Mouse (Mus musculus): ENCODE data around the gene Syngr1.
"Not testable (repeated sequence)": the region's sequence is repeated elsewhere in the genome, so short reads cannot be mapped to it uniquely, and the experiment has no call there.

Gene Syngr1

DNA sequence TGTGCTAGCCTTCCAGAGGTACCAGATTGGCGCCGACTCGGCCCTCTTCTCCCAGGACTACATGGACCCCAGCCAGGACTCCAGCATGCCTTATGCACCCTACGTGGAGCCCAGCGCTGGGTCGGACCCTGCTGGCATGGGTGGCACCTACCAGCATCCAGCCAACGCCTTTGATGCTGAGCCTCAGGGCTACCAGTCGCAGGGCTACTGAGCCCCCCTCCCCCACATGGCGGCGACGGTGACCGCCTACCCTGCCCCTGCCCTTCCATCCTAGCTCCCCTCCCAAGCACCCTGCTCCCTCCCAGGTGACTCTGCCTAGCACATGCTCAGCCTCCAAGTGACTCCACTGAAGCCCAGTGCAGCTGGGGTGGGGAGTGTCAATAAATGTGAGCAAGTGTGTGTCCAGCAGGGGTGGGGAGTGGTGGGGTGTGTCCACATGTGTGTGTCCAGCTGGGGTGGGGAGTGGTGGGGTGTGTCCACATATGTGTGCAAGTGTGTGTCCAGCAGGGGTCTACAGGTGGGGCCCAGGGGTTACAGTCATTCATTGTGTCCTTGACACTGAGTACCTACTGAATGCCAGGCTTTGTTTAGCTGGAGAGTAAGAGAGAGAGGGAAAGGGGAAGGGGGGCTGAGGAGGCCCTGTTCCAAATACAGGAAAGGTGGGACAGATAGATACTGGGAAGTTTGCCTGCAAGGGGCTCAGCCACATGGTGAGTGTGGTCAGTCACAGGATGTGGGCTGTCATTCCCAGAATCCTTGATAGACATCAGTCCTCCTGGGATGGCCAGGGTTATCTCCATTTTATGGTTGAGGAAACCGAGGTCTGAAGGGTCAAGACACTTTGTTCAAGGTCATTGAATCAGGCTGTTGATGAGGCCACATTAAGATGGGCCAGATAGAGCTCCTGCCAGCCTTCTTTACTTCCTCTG is 25.0 kb downstream of the Syngr1 start:
- no peak for DNase-seq (ENCODE audit: low spot score in 2 of 2)

DNA sequence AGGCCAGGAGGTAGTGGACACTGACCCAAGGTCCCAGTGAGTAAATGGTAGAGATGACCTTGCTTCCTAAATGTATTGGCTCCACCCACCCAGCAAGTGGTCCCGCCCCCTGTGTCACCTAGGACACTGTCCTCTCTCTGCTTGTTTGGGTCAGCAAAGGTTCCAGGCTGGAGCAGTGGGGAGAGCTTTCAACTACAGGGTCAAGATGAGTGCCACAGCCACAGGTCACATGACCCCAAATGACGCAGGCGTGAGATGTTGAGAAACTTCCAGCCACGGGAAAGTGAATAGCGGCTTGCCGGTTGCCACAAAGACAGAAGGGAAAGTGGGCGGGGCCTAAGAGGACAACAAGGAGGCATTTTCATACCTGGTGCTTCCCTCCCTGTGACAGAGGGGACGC is 26.0 kb downstream of the Syngr1 start:
- DNase-seq (ENCODE audit: low spot score in 2 of 2) = no peak

- DNase-seq (ENCODE audit: low spot score in 2 of 2) = no peak
These were observed 27.9 kb downstream of the Syngr1 start for GRCm38 (mm10) chr15:80119076-80119475.

DNA sequence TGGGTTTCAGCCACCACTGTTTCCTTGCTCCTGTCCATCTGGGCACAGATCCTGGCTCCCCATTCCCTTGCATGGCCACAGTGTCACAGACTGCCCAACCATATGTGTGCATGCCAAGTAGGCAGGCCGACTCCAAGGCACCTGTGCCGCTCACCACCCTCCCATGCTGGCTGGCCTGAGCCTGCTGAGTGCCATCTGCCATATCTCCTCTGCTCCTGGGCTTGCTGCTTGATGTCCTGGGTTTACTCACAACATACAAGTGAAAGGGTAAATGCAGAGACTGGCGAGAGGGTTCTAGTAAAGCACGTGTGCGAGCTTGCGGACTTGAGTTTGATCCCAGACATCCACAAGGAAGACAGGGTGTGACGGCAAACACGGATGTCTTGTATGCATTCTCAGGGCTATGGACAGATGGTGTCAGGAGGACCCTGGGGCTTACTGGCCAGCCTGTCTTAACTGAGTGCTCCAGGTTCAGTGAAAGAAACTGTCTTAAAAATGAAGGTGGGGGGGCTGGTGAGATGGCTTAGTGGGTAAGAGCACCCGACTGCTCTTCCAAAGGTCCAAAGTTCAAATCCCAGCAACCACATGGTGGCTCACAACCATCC is 30.7 kb downstream of the Syngr1 start:
- no peak for DNase-seq (ENCODE audit: low spot score in 2 of 2)

GRCm38 (mm10) chr15:80122431-80122830 is 31.3 kb downstream of the Syngr1 start:
- not testable (repeated sequence) for DNase-seq (ENCODE audit: low spot score in 2 of 2)

DNA sequence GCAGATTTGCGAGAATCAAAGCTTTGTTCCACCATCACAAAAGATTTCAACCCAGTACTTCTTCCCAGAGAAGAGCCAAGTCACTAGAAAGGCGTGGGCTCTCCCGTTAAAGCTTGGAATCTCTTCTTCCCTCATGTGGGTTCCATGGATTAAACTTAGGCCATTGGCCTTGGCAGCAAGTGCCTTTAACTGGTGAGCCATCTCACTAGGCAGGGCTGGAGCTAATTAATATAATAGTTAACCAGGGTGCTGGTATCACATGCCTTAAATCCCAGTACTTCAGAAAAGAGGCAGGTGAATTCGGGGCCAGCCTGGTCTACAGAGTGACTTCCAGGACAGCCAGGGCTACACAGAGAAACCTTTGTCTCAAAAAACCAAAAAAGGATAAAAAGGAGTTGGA is 33.5 kb downstream of the Syngr1 start:
- DNase-seq (ENCODE audit: low spot score in 2 of 2) = no peak

DNA sequence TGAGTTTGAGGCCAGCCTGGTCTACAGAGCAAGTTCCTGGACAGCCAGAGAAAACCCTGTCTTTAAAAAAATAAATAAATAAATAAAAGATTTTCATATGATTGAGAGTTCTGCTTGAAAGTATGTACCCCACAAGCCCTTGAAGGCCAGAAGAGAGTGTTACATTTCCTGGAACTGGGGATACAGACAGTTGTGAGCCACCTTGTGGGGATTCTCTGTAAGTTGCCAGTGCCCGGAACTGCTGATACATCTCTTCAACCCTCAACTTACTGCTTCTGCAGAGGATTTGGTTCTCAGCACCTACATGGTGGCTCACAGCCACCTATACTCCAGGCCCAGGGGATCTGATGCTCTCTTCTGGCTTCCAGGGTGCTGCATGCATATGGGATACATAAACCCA is 36.1 kb downstream of the Syngr1 start:
- no peak for DNase-seq (ENCODE audit: low spot score in 2 of 2)

GRCm38 (mm10) chr15:80129982-80130381 is 38.8 kb downstream of the Syngr1 start:
- DNase-seq (ENCODE audit: low spot score in 2 of 2) = no peak

- peak in 1 of 2 experiments; percentile 29 for DNase-seq (ENCODE audit: low spot score in 2 of 2)
These were observed 39.6 kb downstream of the Syngr1 start for GRCm38 (mm10) chr15:80130689-80131088.

DNA sequence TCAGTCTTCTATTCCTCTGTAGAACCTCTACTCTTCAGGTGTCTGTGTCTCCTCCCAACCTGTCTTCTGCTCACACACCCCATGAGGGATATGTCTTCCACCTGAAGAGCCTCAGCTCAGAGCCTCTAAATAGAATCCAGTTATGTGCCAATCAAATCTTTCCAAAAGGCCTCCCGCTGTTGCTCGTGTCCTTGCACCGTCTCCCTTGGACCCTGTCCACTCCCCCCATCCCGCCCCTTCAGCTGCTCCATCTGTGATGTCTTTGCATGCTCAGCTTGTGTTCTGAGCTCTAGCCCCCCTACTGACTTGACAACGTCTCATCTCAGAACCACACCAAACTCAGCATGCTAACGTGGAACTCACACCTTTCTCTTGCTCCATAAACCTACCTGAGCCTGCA is 40.3 kb downstream of the Syngr1 start:
- DNase-seq (ENCODE audit: low spot score in 2 of 2) = no peak

GRCm38 (mm10) chr15:80132452-80132851 is 41.3 kb downstream of the Syngr1 start:
- no peak for DNase-seq (ENCODE audit: low spot score in 2 of 2)

- peak; percentile 81 to 89 for DNase-seq (ENCODE audit: low spot score in 2 of 2)
These were observed 42.0 kb downstream of the Syngr1 start, which contains the start of gene Tab1 for GRCm38 (mm10) chr15:80132993-80133586. Tab1 (plus strand) TSS chr15:80133127.

DNA sequence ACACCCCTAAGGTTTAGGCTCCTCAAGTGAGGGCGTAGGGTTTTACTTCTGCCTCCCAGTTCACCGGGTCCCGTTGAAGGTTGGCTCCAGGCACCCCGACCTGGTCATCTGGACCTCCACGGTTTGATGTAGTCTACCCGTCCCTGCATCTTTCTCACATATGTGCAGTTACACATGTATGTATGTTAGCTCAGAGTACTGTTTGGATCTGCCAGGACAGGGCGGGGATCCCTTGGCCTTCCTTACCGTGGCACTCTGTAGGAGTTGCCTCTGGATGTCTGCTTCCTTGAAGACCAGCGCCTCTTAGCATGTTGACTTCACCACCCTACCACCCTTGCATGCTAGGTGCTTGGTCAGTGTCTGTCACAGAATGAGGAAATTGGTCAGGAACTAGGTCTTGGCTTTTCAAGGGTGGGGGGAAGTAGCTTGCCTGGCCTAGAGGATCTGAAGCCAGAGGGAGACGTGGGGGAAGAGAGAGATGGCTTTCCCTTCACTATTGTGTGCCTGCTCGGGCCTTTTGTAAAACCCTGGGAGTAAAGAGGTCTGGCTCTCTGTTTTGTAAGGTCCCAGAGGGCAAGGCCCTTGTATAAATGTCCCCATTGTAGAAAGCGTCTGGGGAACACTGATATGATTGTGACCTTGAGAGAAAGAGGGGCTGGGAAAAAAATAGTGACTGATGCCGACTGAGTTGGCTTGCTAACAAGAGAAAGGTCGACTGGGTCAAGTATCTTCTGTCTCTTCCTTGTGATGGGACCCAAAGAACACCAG is 42.7 kb downstream of the Syngr1 start:
- DNase-seq (ENCODE audit: low spot score in 2 of 2) = peak in 1 of 2 experiments; percentile 18

- no peak for DNase-seq (ENCODE audit: low spot score in 2 of 2)
These were observed 43.3 kb downstream of the Syngr1 start for GRCm38 (mm10) chr15:80134450-80134847.

- DNase-seq (ENCODE audit: low spot score in 2 of 2) = no peak
These were observed 44.4 kb downstream of the Syngr1 start for GRCm38 (mm10) chr15:80135499-80135898.

- no peak for DNase-seq (ENCODE audit: low spot score in 2 of 2)
These were observed 45.5 kb downstream of the Syngr1 start for GRCm38 (mm10) chr15:80136645-80137044.

- DNase-seq (ENCODE audit: low spot score in 2 of 2) = no peak
These were observed 47.0 kb downstream of the Syngr1 start for GRCm38 (mm10) chr15:80137945-80138791.

DNA sequence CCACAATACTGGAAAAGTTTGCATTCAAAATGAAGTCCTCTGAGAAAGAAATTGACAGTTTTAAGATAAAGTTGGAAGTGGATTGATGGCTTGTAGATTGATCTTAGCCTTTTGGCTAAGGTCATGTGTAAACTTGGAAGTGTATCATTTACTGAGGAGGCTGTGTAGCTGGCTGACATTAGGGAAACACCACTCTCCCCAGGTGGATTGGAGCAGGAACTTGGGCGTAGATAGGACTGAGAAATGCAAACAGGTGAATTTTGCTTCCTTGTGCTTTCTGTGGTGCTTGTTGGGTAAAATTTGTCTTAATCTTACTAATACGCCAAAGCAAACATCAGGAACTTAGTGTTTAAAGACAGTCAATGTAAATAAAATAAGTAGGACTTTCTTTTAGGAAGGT is 49.2 kb downstream of the Syngr1 start:
- no peak for DNase-seq (ENCODE audit: low spot score in 2 of 2)

GRCm38 (mm10) chr15:80140878-80141277 is 49.7 kb downstream of the Syngr1 start:
- no peak for DNase-seq (ENCODE audit: low spot score in 2 of 2)

GRCm38 (mm10) chr15:80142130-80142529 is 51.0 kb downstream of the Syngr1 start:
- no peak for DNase-seq (ENCODE audit: low spot score in 2 of 2)

GRCm38 (mm10) chr15:80143760-80144159 is 52.6 kb downstream of the Syngr1 start:
- DNase-seq (ENCODE audit: low spot score in 2 of 2) = no peak

All from spleen, postnatal 14 days (tissue).